Mouse (Mus musculus): ENCODE results near the gene Lctl.

GRCm38 (mm10) chr9:64174341-64174740 lies 57.4 kb downstream of the Lctl start:
- TF ChIP-seq CHD2 (IDR thresholded peaks at IDR 0.05; ENCODE audit: low read depth, low read length) (no peak), MAFK (IDR thresholded peaks at IDR 0.05; ENCODE audit: insufficient read depth, low read depth, low read length) (no peak), HCFC1 (IDR thresholded peaks at IDR 0.05; ENCODE audit: borderline replicate concordance, insufficient read depth, low read length) (no peak), ZNF384 (IDR thresholded peaks at IDR 0.05; ENCODE audit: low read depth, low read length) (no peak)
